Mouse (Mus musculus) bone marrow, adult 2 months (tissue): ENCODE results near the gene Abcc12.

ENCODE experiments used
- CTCF ChIP-seq: fragments of 200-500 bp; IDR thresholded peaks from 2 replicates; pipeline ENCODE4 v1.5.1; 2011; ENCODE audit warnings: low read length, control low read depth; ENCODE audit not compliant: control insufficient read depth, insufficient read depth
- POLR2A ChIP-seq: fragments of 200-500 bp; IDR thresholded peaks from 2 replicates; pipeline ENCODE4 v1.6.1; 2011; ENCODE audit warnings: low read depth, mild to moderate bottlenecking, control low read depth, low read length, borderline replicate concordance; ENCODE audit not compliant: control insufficient read depth

DNA sequence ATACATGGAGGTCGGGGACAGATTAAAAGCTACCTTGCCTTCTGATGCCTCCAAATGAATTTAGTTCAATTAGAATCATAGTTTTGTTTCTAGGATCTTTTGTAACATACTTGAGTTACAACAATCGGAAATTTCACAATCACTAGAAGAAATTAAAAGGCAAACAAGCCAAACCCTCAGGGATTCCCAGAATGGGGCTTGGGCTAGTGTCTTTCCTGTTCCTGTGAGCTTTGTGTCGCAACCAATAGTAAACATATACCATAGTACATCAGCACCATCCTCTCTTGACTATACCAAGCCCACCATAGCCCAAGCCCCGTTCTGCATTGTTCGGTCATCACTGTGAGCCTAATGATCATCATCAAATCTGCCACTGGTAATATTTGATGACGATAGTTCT lies 18.8 kb upstream of the Abcc12 start:
- TF ChIP-seq POLR2A (no peak), CTCF (no peak)
